Mouse (Mus musculus) mouse trophoblast stem cell (cell line): ENCODE measurements around the gene Ntn3.

Experiments
- in situ Hi-C, 2 experiments: fragments of 300-500 bp; cut with MseI, MboI; formaldehyde crosslinking; loops; 2 replicates in 1 of 2; 3 replicates in 1 of 2; pipeline ENCODE4 v1.15.1; 2025

The Ntn3 gene

GRCm38 (mm10) chr17:24209043-24209915, at the start of gene Ntn3:
Gene Ntn3 (minus strand): TSS chr17:24209531.
- in situ Hi-C loops, result no loop called here

GRCm38 (mm10) chr17:24258981-24259380, 49.6 kb upstream of the Ntn3 start:
- in situ Hi-C loops, result no loop called here

GRCm38 (mm10) chr17:24252329-24252728, 43.0 kb upstream of the Ntn3 start:
- in situ Hi-C loops, result no loop called here

DNA sequence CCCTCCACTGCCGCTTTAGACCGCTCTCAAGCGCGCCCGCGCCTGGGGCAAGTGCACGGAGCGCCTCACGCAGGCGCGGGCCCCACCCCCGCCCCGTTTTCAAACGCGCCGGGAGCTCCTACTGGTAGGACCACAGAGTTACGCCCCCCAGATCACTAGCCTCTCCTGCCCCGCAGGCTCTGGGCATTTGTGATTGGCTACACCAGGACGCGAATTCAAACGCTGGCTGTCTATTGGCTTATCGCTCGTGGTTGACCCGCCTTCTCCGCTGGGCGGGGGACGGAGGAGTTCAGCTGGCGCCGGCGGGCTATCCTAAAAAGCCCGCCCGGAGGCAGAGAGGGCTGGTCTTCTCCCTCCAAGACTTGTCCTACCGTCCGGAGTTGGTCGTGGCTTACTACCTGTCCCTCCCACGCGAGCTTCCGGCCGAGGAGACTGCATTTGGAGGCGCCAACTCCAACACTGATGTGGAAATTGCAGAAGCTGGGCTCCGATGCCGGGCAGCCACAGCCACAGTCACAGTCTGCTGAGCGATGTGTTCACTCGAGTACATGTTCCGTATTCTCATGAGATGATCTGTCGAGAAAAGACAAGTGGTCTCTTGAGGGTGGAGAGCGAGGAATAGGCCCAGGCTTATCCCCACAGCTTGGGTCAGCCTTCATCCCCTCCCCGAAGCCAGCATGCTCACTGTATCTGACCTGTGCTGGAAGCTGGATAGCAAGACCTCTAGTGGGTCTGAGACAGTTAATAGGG, 42.2 kb upstream of the Ntn3 start, which contains the start of gene Ccnf:
Ccnf (minus strand) TSS at position 165 of the 750 bp plus-strand sequence.
- in situ Hi-C loops, result no loop called here

- in situ Hi-C loops, result no loop called here
Measured at GRCm38 (mm10) chr17:24250988-24251319, 41.6 kb upstream of the Ntn3 start.

- in situ Hi-C loops, result loop anchor here in 1 of 2 experiments (10.0 kb wide), 1 partner anchor 74 kb away; no protein-coding TSS in a partner anchor
Measured at GRCm38 (mm10) chr17:24248641-24249040, 39.3 kb upstream of the Ntn3 start.

- in situ Hi-C loops, result loop anchor here in 1 of 2 experiments (10.0 kb wide), 1 partner anchor 69 kb away; no protein-coding TSS in a partner anchor
Measured at GRCm38 (mm10) chr17:24244061-24244460, 34.7 kb upstream of the Ntn3 start.

GRCm38 (mm10) chr17:24243311-24243969, 34.1 kb upstream of the Ntn3 start:
- in situ Hi-C loops, result loop anchor here in 1 of 2 experiments (10.0 kb wide), 1 partner anchor 69 kb away; no protein-coding TSS in a partner anchor

- in situ Hi-C loops, result no loop called here
Measured at GRCm38 (mm10) chr17:24236921-24237320, 27.6 kb upstream of the Ntn3 start.

DNA sequence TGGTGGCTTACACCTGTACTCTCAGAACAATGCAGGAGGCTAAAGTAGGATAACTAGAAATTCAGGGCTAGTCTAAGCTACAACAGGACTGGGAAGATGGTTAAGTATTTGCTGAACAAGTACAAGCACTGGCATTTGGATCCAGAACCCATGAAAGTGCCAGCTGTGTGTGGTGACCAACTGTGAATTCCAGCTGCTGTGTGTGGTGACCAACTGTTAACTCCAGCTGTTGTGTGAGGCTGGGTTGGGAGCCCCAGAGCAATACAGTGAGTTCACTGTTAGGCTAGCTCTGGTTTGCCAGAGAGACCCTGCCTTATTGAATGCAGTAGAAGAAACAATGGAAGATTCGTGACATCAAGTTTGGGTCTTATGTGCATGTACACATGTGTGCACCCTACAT, 27.1 kb upstream of the Ntn3 start:
- in situ Hi-C loops, result no loop called here

DNA sequence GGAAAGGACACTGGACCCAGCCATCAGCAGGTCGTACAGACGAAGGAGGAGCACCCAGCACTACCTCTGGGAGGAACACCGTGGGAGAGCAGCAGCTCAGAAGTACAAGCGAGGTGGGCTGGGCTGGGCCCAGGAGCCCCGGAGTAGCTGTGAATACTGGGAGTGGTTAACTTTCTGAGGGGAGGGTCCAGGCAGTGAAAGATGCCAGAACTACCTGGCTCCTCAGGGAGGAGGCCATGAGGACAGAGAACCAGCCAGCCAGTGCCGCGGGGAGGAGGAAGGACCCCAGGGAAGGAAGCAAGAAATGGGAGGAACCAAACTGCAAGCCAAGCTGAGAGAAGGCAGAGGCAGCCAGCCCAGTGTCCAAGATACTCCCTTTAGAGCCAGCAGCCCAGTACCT, 18.6 kb upstream of the Ntn3 start:
- in situ Hi-C loops, result no loop called here

- in situ Hi-C loops, result no loop called here
Measured at GRCm38 (mm10) chr17:24226721-24227120, 17.4 kb upstream of the Ntn3 start.

DNA sequence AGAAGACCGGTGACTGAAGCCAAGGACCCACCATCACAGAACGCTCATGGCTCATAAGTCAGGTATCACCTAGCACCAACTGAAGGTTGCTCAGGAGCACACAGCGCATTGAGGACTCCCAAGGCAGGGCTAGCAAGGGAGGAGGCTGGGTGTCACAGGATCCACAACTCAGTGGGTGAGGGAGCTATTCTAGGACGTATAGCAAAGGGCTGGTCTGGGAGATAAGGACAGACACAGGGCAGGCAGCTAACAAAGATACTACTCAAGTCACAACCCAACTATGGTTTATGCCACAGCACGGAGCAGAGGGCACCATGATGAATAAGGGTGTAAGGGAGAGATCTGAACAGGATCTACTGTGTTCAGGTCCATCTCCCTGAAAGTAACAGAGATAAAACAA, 16.5 kb upstream of the Ntn3 start:
- in situ Hi-C loops, result no loop called here

GRCm38 (mm10) chr17:24224741-24225140, 15.4 kb upstream of the Ntn3 start:
- in situ Hi-C loops, result no loop called here

- in situ Hi-C loops, result no loop called here
Measured at GRCm38 (mm10) chr17:24223513-24223912, 14.2 kb upstream of the Ntn3 start.

DNA sequence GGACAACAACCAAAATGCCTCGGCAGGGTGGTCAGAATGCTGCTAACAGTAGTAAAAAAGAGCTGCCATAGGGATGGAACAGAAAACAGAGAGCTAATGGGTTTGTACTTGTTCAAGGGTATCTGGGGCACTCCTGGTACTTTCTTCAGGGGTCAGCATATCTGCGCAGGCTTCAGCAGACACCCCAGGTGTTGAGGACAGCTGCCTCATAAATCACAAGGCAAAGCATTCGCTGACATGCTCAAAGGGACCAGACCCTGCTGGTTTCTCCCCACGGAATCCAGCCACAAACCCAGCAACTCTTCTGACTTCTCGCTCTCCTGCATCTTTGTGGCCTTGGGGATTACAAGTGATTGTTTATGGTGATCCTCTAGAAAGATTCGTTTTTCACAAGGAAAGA, 13.3 kb upstream of the Ntn3 start:
- in situ Hi-C loops, result no loop called here

GRCm38 (mm10) chr17:24220435-24221411, 11.4 kb upstream of the Ntn3 start, which contains the start of gene Tedc2:
Gene Tedc2 (minus strand): TSS chr17:24220851.
- in situ Hi-C loops, result no loop called here

DNA sequence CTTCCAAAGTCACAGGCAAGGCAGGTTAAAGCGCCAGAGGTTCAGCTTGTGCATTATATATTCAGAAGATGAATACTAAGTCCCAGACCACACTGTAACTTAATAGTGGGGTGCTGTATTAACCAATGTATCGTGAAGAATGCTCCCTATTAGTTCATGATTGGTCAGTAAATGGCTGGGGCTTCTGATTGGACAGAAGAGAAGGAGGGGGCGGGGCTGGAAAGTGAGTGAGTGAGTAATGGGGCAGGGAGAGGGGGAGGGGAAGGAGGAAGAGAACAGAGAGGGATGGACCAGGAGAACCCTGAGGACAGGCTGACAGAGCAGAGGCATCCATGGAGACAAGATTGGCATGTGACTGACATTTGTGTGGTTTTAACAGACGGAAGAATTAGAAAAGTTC, 7.5 kb upstream of the Ntn3 start:
- in situ Hi-C loops, result no loop called here

GRCm38 (mm10) chr17:24213186-24213585, 3.9 kb upstream of the Ntn3 start:
- in situ Hi-C loops, result no loop called here

GRCm38 (mm10) chr17:24212441-24213018, 3.2 kb upstream of the Ntn3 start:
- in situ Hi-C loops, result no loop called here
